Mouse (Mus musculus) cerebellum, adult 11 months (tissue): ENCODE measurements around the gene Spats1.
"Not testable (repeated sequence)": the region's sequence is repeated elsewhere in the genome, so short reads cannot be mapped to it uniquely, and the experiment has no call there.

ENCODE experiments used
- DNase-seq: peaks from one replicate; pipeline ENCODE4 v3.0.0; 2022

Gene Spats1

GRCm38 (mm10) chr17:45433419-45434261 is 41.6 kb downstream of the Spats1 start, which contains the start of gene Cdc5l:
Gene Cdc5l (minus strand): TSS chr17:45433737.
- DNase-seq, result peak; percentile 98

DNA sequence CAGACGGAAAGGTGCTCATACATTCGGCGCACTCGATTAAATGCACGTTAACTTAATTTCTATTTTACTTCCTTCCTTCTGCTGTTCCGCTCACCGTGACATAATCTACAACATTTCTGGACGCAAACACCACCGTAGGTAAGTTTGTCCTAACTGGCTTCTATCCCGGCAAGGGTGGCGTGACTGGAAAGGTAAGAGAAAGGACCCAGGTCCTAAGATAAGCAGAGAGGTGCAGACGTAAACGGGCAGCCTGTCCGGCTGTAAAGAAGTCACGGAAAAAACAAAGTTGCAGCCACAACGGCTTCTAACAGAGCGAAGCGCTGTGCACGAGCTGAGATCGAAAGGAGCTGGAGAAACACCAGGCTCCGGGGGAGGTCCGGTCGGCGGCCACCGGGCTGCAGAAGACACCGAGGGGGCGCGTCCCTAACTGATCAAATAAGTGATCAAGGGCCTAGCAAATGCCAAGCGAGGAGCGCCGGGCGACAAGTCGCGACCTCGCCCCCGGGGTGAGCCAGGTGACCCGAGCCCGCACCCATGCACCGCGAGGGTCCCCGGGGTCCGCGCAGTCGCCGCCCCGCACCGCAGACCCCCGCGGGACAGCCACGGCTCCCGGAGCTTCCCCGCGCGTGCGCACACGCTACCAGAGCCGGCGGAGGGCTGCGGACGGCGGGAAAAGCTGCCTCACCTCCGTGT is 42.4 kb downstream of the Spats1 start:
- no peak for DNase-seq

DNA sequence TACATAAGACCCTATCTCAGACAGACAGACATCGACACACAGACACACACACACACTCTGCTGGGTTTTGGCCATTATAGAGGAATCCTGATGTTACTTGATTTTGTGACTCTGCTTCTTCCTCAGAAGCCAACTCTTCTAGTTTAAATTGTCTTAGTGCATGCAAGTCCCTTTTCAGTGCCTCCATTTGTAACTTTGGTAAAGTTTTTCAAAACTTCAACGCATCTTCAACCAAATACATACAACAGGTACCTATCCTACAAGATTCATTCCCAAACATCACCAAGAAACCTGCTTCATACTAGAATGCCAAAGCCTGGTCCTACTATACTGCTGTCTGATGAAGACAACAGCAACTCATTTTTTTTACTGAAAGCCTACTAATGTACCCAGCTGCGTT is 43.2 kb downstream of the Spats1 start:
- DNase-seq, result no peak

DNA sequence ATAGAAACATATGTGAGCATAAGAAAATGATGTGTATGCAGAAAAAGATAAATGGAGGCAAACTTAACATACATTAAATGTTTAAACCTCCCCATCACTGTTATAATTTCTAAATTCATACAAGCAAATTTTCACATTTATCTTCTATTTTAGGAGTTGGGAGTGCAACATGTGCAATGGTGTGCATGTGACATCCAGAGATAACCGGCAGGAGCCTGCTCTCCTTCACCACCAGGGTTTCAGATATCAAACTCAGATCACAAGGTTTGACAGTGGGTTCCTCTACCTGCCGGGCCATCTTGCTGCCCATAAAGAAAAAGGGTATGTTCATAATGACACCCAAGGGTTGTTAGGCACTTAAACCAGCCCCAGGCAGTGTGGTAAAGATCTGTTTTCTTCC is 57.8 kb downstream of the Spats1 start:
- no peak for DNase-seq

DNA sequence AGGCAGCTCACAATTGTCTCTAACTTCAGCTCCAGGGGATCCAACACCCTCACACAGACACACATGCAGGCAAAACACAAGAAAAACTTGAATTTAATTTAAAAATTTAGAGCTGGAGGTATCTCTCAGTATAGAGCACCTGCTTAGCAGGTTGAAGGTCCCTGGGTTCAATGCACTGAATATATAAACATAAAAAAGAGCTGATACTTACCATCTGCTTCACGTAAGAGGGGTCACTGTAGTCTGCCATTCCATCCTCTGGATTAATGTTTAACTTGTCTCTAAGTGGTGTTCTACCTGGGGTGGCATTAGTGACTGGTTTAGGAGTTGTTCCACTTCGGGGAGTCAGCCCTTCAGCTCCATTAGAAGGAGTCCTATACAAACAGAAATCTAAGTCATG is 63.6 kb downstream of the Spats1 start:
- not testable (repeated sequence) for DNase-seq

DNA sequence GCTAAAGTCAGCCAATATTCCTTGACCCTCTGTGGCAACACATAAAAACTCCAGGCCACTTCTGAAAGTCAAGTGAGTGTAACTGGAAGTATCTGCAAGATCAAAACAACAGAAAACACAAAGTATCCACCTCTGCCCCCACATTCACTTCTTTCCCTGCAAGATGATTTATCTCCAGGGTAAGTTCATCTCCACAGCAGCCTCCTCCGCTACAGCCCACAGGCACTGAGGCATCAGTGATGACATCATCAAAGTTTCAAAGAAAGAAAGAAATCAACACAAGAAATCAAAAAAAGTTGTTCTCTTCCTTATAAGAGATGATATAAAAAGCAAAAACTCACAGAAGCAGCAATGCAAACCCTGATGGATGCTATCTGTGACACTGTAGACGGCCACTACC is 66.5 kb downstream of the Spats1 start:
- no peak for DNase-seq

- DNase-seq, result no peak
These were observed 68.9 kb downstream of the Spats1 start for GRCm38 (mm10) chr17:45406281-45406680.

- peak; percentile 36 for DNase-seq
These were observed 72.0 kb downstream of the Spats1 start for GRCm38 (mm10) chr17:45403207-45403606.

DNA sequence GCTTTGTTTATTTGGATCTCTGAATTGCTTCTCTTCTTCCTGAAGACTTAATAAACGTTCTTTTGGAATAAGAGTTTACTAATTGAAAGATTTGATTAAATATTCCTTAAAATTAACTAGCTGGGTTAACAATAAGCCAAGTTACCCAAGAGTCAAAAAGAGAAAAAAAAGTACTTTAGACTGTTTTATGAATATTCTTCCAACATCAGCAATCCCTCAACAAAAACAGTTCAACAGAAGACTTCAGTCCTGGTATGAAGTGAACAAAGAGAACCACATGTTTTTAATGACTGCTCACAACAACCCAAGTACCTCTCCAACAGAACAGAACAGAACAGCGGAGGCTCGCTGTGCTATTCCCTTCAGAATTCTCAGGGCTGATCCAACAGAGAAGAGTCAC is 72.6 kb downstream of the Spats1 start:
- no peak for DNase-seq

DNA sequence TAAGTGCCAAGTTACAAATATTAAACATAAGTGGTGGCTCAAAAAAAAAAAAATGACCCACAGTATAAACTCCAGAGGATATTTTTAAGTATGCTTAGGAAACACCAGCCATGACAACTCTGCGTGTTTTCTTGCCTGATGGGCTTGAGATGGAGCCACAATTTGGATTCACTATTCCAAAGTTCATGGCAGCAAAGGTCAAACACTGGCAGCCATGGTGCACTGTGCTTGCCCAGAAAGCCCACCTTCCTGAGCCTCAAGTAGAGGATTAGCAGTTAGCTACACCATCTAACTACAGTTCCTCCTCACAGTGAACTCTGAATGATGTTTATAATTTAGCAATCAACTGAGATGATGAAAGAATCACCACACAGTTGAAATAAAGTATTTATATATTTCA is 73.1 kb downstream of the Spats1 start:
- DNase-seq, result no peak

GRCm38 (mm10) chr17:45401126-45401905 is 73.9 kb downstream of the Spats1 start:
- no peak for DNase-seq

DNA sequence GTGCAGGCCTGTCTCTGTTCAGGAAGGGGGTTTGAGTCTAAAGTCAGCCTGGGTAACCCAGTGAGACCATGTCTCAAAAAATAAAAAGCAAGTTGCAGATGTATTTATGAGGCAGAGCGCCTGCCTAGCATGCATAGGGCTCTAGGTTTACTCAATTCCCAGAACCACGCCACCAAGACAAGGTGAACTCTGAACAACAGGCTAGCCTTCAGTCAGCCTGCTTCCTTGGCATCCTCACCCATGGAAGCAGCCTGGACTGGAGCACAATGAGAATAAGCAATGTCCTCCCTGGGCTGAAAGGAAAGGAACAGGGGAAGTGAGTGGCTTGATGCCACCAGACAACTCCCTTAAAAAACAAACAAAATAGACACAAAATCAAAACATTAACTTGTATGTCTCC is 77.2 kb downstream of the Spats1 start:
- no peak for DNase-seq

DNA sequence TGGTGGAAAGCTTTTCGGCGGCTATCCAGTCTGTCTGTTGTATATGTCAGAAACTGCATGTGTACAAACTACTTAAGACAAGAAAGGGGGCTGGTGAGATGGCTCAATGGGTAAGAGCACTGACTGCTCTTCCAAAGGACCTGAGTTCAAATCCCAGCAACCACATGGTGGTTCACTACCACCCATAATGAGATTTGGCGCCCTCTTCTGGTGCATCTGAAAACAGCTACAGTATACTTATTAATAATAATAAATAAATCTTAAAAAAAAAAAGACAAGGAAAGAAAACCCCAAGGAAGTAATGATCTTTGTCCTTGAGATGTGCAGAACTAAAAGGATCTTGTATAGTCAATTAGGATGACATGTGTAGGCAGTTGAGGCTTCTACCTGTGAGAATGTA is 77.7 kb downstream of the Spats1 start:
- no peak for DNase-seq

- DNase-seq, result no peak
These were observed 80.6 kb downstream of the Spats1 start for GRCm38 (mm10) chr17:45394612-45395011.

- no peak for DNase-seq
These were observed 81.5 kb downstream of the Spats1 start for GRCm38 (mm10) chr17:45393765-45394164.
